ENCODE assay signal across 20 mouse cellular contexts in genomic region chr2:47363476-47363875, GRCm38 (mm10).
A peak's percentile ranks its signal among the peaks of the same experiment; 100 is the strongest.
DNase-seq lines count a peak whose midpoint lies in the region; ATAC-seq and TF ChIP-seq lines count a peak whose summit lies in the region.
"Had no signal": no experiment of that assay in that cellular context is flagged by ENCODE, and none has a peak within 500 bp of the region (broad histone marks: within the 10 kb centered on the region; RNA-seq: fewer than 3 reads in every experiment).

No protein-coding gene starts in this region.

- no peaks in the 10 kb centered on the region for H3K27me3 ChIP-seq in CH12.LX (replicated peaks)
- H3K27me3 ChIP-seq: Patski had no signal

- H3K4me1 ChIP-seq in CH12.LX (ENCODE audit: control insufficient read depth in 1 of 2, insufficient read depth in 2 of 2) (no peaks in the 10 kb centered on the region), ES-E14 (ENCODE audit: control insufficient read depth in 2 of 2, insufficient read depth in 2 of 2, low read length in 2 of 2, poor library complexity in 1 of 2) (no peaks in the 10 kb centered on the region)

- in situ Hi-C loops in CH12.LX (cut with MboI; ENCODE audit: low pct_ligation_motif_present, low pct_unique_long_range_greater_than_20kb, low sequenced_read_pairs) (no loop called here), ES-E14 (cut with MboI; ENCODE audit: low sequenced_read_pairs in 2 of 2, unreplicated experiment in 2 of 2) (no loop called here)

- no peak for TF ChIP-seq CTCF in CH12.LX (conservative IDR thresholded peaks at IDR 0.05 in 1 of 2, IDR thresholded peaks at IDR 0.05 in 1 of 2; ENCODE audit: low read depth in 2 of 2, low read length in 2 of 2)

- DNase-seq in CH12.LX (ENCODE audit: extremely low read depth): no peak
- no peak for DNase-seq in ES-E14 (ENCODE audit: low read depth, low spot score)
- no peak for DNase-seq in cerebellum, postnatal 10 days
- DNase-seq: adrenal gland, adult 2 months; adrenal gland, adult 8-10 months; adrenal gland, postnatal 10 days; adrenal gland, postnatal 14 days; adrenal gland, postnatal 25 days; adrenal gland, postnatal 36 days; B cell, adult 2 months; cerebellum, adult 11 months; cerebellum, adult 11-12 months; cerebellum, adult 18-20 months; cerebellum, adult 2 months; cerebellum, adult 8-10 months had no signal

- H3K36me3 ChIP-seq in CH12.LX (replicated peaks in 1 of 2; ENCODE audit: control insufficient read depth in 1 of 2, insufficient read depth in 1 of 2, low read length in 1 of 2) (no peaks in the 10 kb centered on the region), ES-E14 (ENCODE audit: control insufficient read depth, insufficient read depth, low read length, poor library complexity, severe bottlenecking) (no peaks in the 10 kb centered on the region)
- H3K36me3 ChIP-seq: G1E had no signal

- H3K4me3 ChIP-seq in CH12.LX (replicated peaks in 1 of 3; ENCODE audit: low read depth in 2 of 3, low read length in 2 of 3, poor library complexity in 1 of 3) (no peak overlapping the region), ES-E14 (ENCODE audit: insufficient read depth in 1 of 2, low read depth in 1 of 2, low read length in 2 of 2, poor library complexity in 1 of 2, severe bottlenecking in 1 of 2) (no peak overlapping the region)

- H3K79me2 ChIP-seq in CH12.LX (replicated peaks; ENCODE audit: control insufficient read depth, extremely low read depth, insufficient read depth, poor library complexity, severe bottlenecking): no peaks in the 10 kb centered on the region

- H3K9me3 ChIP-seq in CH12.LX (replicated peaks; ENCODE audit: low read length) (no peaks in the 10 kb centered on the region), ES-E14 (ENCODE audit: control insufficient read depth, insufficient read depth, low read depth, low read length) (no peaks in the 10 kb centered on the region)
- H3K9me3 ChIP-seq: G1E had no signal

- no peak for TF ChIP-seq RAD21 in CH12.LX (IDR thresholded peaks at IDR 0.05; ENCODE audit: low read depth, low read length)

- TF ChIP-seq EP300 in CH12.LX (IDR thresholded peaks at IDR 0.05; ENCODE audit: low read length): no peak

- no peak for ATAC-seq in erythroid progenitor cell, adult 5-6 weeks (replicated peaks; ENCODE audit: low FRiP score, poor library complexity, severe bottlenecking)
- ATAC-seq: activated CD4-positive, CD25-positive, alpha-beta regulatory T cell, adult 4 months; CD4-positive, CD25-positive, alpha-beta regulatory T cell, adult 4 months; Patski had no signal

- no peak for TF ChIP-seq POLR2A in CH12.LX (IDR thresholded peaks at IDR 0.05; ENCODE audit: low read depth, low read length)

- dilution Hi-C loops in CH12.LX (cut with MboI; ENCODE audit: extremely low pct_ligation_motif_present, extremely low pct_unique_long_range_greater_than_20kb, low sequenced_read_pairs): no loop called here

- H3K27ac ChIP-seq in CH12.LX (ENCODE audit: insufficient read depth, low read depth) (no peak overlapping the region), ES-E14 (ENCODE audit: insufficient read depth, low read depth, low read length, poor library complexity, severe bottlenecking) (no peak overlapping the region)

- H3K4me2 ChIP-seq in CH12.LX (ENCODE audit: insufficient read depth, low read depth, poor library complexity, severe bottlenecking): no peak overlapping the region

- H3K9ac ChIP-seq in CH12.LX (ENCODE audit: insufficient read depth, low read depth): no peak overlapping the region
- H3K9ac ChIP-seq in ES-E14 (ENCODE audit: insufficient read depth, low read depth, low read length, poor library complexity, severe bottlenecking): no peak overlapping the region

TF ChIP-seq in CH12.LX, 34 proteins besides CTCF, POLR2A, EP300 and RAD21:
- TF ChIP-seq KAT2A (IDR thresholded peaks at IDR 0.05; ENCODE audit: insufficient replicate concordance, low read length) (no peak), MAFK (IDR thresholded peaks at IDR 0.05; ENCODE audit: insufficient replicate concordance, low read length) (peak; percentile 55; the same call in 1 of the 2 replicates)

TF ChIP-seq in ES-E14, 5 proteins besides CTCF, POLR2A, EP300 and RAD21:
- peak; percentile 66 for TF ChIP-seq MAFK (IDR thresholded peaks at IDR 0.05; ENCODE audit: insufficient read depth, low read depth, low read length)
- no peak for TF ChIP-seq ZC3H11A (IDR thresholded peaks at IDR 0.05; ENCODE audit: borderline replicate concordance, low read depth, low read length)
- TF ChIP-seq ZNF384 (IDR thresholded peaks at IDR 0.05; ENCODE audit: low read depth, low read length): no peak
- TF ChIP-seq CHD2 (IDR thresholded peaks at IDR 0.05; ENCODE audit: low read depth, low read length): no peak
- TF ChIP-seq HCFC1 (IDR thresholded peaks at IDR 0.05; ENCODE audit: borderline replicate concordance, insufficient read depth, low read length): no peak
